Mouse (Mus musculus): ENCODE data around the gene Shcbp1l. TPM values are rescaled to one million over a fixed set of nuclear protein-coding genes. Genes with fewer than 3 reads are reported as not detected.

The Shcbp1l gene
- total and polyA plus RNA-seq, 3 experiments = 0.59 to 1.6 TPM; not detected in 1

DNA sequence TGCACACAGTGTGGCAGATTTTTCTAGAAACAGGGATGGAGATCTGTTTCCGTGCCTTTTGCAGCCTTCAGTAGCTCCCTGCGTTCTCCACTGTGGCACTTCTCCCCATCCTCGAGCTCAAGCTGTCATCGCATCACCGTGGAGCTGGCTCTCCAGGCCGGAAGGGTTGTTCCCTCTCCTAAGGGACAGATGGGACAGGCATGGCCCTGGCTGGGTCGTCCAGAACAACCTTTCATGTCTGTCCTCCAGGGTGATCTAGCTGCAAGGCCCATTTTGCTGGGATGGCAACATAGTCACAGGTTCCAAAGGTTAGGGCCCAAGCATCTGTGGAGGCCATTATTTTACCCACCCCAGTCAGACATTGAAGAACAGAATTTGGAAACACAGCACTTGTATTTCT lies 6.2 kb downstream of the Shcbp1l start:
- no peaks in the 10 kb centered on the region for H3K9me3 ChIP-seq (replicated peaks; ENCODE audit: low read length)
- dilution Hi-C loops (cut with MboI; ENCODE audit: extremely low pct_ligation_motif_present, extremely low pct_unique_long_range_greater_than_20kb, low sequenced_read_pairs) = no loop called here
- DNase-seq (ENCODE audit: extremely low read depth) = no peak

DNA sequence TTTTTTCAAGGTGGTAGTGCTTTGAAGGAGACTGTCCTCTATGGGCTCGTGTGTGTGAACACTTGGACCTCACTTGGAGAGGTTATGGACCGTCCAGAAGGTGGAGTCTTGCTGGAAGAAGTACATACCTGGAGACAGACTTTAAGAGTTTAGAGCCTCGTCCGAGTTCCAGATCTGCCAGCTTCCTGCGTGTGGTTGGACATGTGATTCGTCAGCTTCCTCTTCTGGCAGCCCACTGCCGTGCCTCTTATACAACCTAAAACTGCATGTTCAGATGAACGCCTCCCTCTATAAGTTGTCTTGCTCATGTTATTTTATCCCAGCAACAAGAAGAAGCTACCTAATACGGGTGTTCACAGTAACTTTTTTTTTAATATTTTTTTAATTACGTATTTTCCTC lies 6.7 kb downstream of the Shcbp1l start:
- Histone ChIP-seq H3K27ac (ENCODE audit: insufficient read depth, low read depth) (no peak overlapping the region), H3K27me3 (replicated peaks) (no peaks in the 10 kb centered on the region), H3K4me3 (replicated peaks in 1 of 3; ENCODE audit: low read depth in 2 of 3, low read length in 2 of 3, poor library complexity in 1 of 3) (no peak overlapping the region), H3K9ac (ENCODE audit: insufficient read depth, low read depth) (no peak overlapping the region), H3K4me1 (ENCODE audit: control insufficient read depth in 1 of 2, insufficient read depth in 2 of 2) (peaks cover 1 to 17% of the 10 kb centered on the region in 2 experiments; a peak in 3 of 4 replicates), H3K9me3 (replicated peaks; ENCODE audit: low read length) (no peaks in the 10 kb centered on the region), H3K79me2 (replicated peaks; ENCODE audit: control insufficient read depth, extremely low read depth, insufficient read depth, poor library complexity, severe bottlenecking) (no peaks in the 10 kb centered on the region), H3K4me2 (ENCODE audit: insufficient read depth, low read depth, poor library complexity, severe bottlenecking) (no peak overlapping the region), H3K36me3 (replicated peaks in 1 of 2; ENCODE audit: control insufficient read depth in 1 of 2, insufficient read depth in 1 of 2, low read length in 1 of 2) (no peaks in the 10 kb centered on the region)
- in situ Hi-C loops (cut with MboI; ENCODE audit: low pct_ligation_motif_present, low pct_unique_long_range_greater_than_20kb, low sequenced_read_pairs) = no loop called here
- DNase-seq (ENCODE audit: extremely low read depth) = no peak
- TF ChIP-seq ZC3H11A (IDR thresholded peaks at IDR 0.05; ENCODE audit: low read depth, low read length) = no peak
- TF ChIP-seq MAX (IDR thresholded peaks at IDR 0.05; ENCODE audit: low read length) = peak; percentile 52
- dilution Hi-C loops (cut with MboI; ENCODE audit: extremely low pct_ligation_motif_present, extremely low pct_unique_long_range_greater_than_20kb, low sequenced_read_pairs) = no loop called here

More for the DNA sequence above, 6.2 kb downstream of the Shcbp1l start:
- in situ Hi-C loops (cut with MboI; ENCODE audit: low pct_ligation_motif_present, low pct_unique_long_range_greater_than_20kb, low sequenced_read_pairs) = no loop called here
- H3K9ac ChIP-seq (ENCODE audit: insufficient read depth, low read depth) = no peak overlapping the region
- no peak overlapping the region for H3K27ac ChIP-seq (ENCODE audit: insufficient read depth, low read depth)
- TF ChIP-seq HCFC1 (IDR thresholded peaks at IDR 0.05; ENCODE audit: low read depth, low read length) (no peak), GABPA (IDR thresholded peaks at IDR 0.05; ENCODE audit: insufficient replicate concordance, low read depth, low read length) (no peak), ETS1 (conservative IDR thresholded peaks at IDR 0.05; ENCODE audit: low read depth, low read length) (no peak), UBTF (IDR thresholded peaks at IDR 0.05; ENCODE audit: low read depth, low read length) (no peak), BHLHE40 (IDR thresholded peaks at IDR 0.05; ENCODE audit: low read depth, low read length) (no peak), MAZ (IDR thresholded peaks at IDR 0.05; ENCODE audit: low read depth, low read length) (no peak), USF2 (conservative IDR thresholded peaks at IDR 0.05; ENCODE audit: low read depth, low read length) (no peak), USF1 (IDR thresholded peaks at IDR 0.05; ENCODE audit: low read depth, low read length) (no peak), MYC (IDR thresholded peaks at IDR 0.05; ENCODE audit: low read depth, low read length) (no peak)
- H3K27me3 ChIP-seq (replicated peaks) = no peaks in the 10 kb centered on the region
- H3K4me2 ChIP-seq (ENCODE audit: insufficient read depth, low read depth, poor library complexity, severe bottlenecking) = no peak overlapping the region
- peaks cover 2 to 20% of the 10 kb centered on the region in 2 experiments; a peak in 3 of 4 replicates for H3K4me1 ChIP-seq (ENCODE audit: control insufficient read depth in 1 of 2, insufficient read depth in 2 of 2)
- no peaks in the 10 kb centered on the region for H3K36me3 ChIP-seq (replicated peaks in 1 of 2; ENCODE audit: control insufficient read depth in 1 of 2, insufficient read depth in 1 of 2, low read length in 1 of 2)
- H3K4me3 ChIP-seq (replicated peaks in 1 of 3; ENCODE audit: low read depth in 2 of 3, low read length in 2 of 3, poor library complexity in 1 of 3) = no peak overlapping the region
- no peaks in the 10 kb centered on the region for H3K79me2 ChIP-seq (replicated peaks; ENCODE audit: control insufficient read depth, extremely low read depth, insufficient read depth, poor library complexity, severe bottlenecking)

DNA sequence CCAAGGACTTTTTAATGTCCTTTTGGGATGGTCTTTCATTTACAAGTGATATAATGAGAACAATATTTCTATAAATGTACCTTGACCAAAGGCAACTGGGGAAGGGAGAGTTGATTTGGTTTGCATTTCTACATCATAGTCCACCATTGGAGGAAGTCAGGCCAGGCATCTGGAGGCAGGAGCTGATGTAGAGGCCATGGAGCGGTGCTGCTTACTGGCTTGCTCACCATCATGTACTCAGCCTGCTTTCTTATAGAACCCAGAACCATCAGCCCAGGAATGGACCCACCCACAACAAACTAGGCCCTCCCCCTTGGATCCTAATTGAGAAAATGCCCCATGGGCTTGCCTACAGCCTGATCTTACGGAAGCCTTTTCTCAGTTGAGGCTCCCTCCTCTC lies 7.4 kb downstream of the Shcbp1l start:
- no peak overlapping the region for H3K4me2 ChIP-seq (ENCODE audit: insufficient read depth, low read depth, poor library complexity, severe bottlenecking)
- TF ChIP-seq MYC (IDR thresholded peaks at IDR 0.05; ENCODE audit: low read depth, low read length) = no peak
- no peak for TF ChIP-seq JUND (conservative IDR thresholded peaks at IDR 0.05; ENCODE audit: low read depth, low read length)
- TF ChIP-seq CHD1 (IDR thresholded peaks at IDR 0.05; ENCODE audit: low read depth, low read length) = no peak
- no peak for TF ChIP-seq EP300 (IDR thresholded peaks at IDR 0.05; ENCODE audit: low read length)
- TF ChIP-seq SIN3A (IDR thresholded peaks at IDR 0.05; ENCODE audit: low read length) = no peak
- TF ChIP-seq UBTF (IDR thresholded peaks at IDR 0.05; ENCODE audit: low read depth, low read length) = no peak
- no peak for TF ChIP-seq ZNF384 (IDR thresholded peaks at IDR 0.05; ENCODE audit: low read depth, low read length)
- no peak for TF ChIP-seq NELFE (IDR thresholded peaks at IDR 0.05; ENCODE audit: low read depth, low read length)
- no peak for TF ChIP-seq RAD21 (IDR thresholded peaks at IDR 0.05; ENCODE audit: low read depth, low read length)
- TF ChIP-seq MEF2A (IDR thresholded peaks at IDR 0.05; ENCODE audit: borderline replicate concordance, low read depth, low read length) = no peak
- TF ChIP-seq RCOR1 (conservative IDR thresholded peaks at IDR 0.05; ENCODE audit: low read depth, low read length) = no peak
- no peak for TF ChIP-seq MAZ (IDR thresholded peaks at IDR 0.05; ENCODE audit: low read depth, low read length)
- no peak for TF ChIP-seq KAT2A (IDR thresholded peaks at IDR 0.05; ENCODE audit: insufficient replicate concordance, low read length)
- no peak for TF ChIP-seq MAFK (IDR thresholded peaks at IDR 0.05; ENCODE audit: insufficient replicate concordance, low read length)
- no peak for TF ChIP-seq BHLHE40 (IDR thresholded peaks at IDR 0.05; ENCODE audit: low read depth, low read length)
- no peak for TF ChIP-seq USF1 (IDR thresholded peaks at IDR 0.05; ENCODE audit: low read depth, low read length)
- TF ChIP-seq MXI1 (IDR thresholded peaks at IDR 0.05; ENCODE audit: low read depth, low read length) = no peak
- no peak for TF ChIP-seq JUN (IDR thresholded peaks at IDR 0.05; ENCODE audit: insufficient read depth, low read depth, low read length)
- TF ChIP-seq CHD2 (IDR thresholded peaks at IDR 0.05; ENCODE audit: low read length) = no peak
- no peak for TF ChIP-seq E2F4 (IDR thresholded peaks at IDR 0.05; ENCODE audit: insufficient replicate concordance, low read depth, low read length)
- no peaks in the 10 kb centered on the region for H3K79me2 ChIP-seq (replicated peaks; ENCODE audit: control insufficient read depth, extremely low read depth, insufficient read depth, poor library complexity, severe bottlenecking)
- in situ Hi-C loops (cut with MboI; ENCODE audit: low pct_ligation_motif_present, low pct_unique_long_range_greater_than_20kb, low sequenced_read_pairs) = no loop called here
- no peaks in the 10 kb centered on the region for H3K9me3 ChIP-seq (replicated peaks; ENCODE audit: low read length)
- H3K4me1 ChIP-seq (ENCODE audit: control insufficient read depth in 1 of 2, insufficient read depth in 2 of 2) = peaks cover 0 to 11% of the 10 kb centered on the region in 2 experiments; a peak in 1 of 4 replicates
- no peak for DNase-seq (ENCODE audit: extremely low read depth)
- no peak overlapping the region for H3K9ac ChIP-seq (ENCODE audit: insufficient read depth, low read depth)
- no peaks in the 10 kb centered on the region for H3K27me3 ChIP-seq (replicated peaks)
- dilution Hi-C loops (cut with MboI; ENCODE audit: extremely low pct_ligation_motif_present, extremely low pct_unique_long_range_greater_than_20kb, low sequenced_read_pairs) = no loop called here
- no peak overlapping the region for H3K27ac ChIP-seq (ENCODE audit: insufficient read depth, low read depth)
- no peak overlapping the region for H3K4me3 ChIP-seq (replicated peaks in 1 of 3; ENCODE audit: low read depth in 2 of 3, low read length in 2 of 3, poor library complexity in 1 of 3)
- no peaks in the 10 kb centered on the region for H3K36me3 ChIP-seq (replicated peaks in 1 of 2; ENCODE audit: control insufficient read depth in 1 of 2, insufficient read depth in 1 of 2, low read length in 1 of 2)
